Mouse (Mus musculus) CD8-positive naive resting alpha-beta T cell, adult 2 months (primary cell): Measurements from ENCODE around the gene Fau.
"Not testable (repeated sequence)": the region's sequence is repeated elsewhere in the genome, so short reads cannot be mapped to it uniquely, and the experiment has no call there.

Experiments used
- DNase-seq, 2 experiments: peaks; one replicate each; pipeline ENCODE4 v3.0.0; 2022; ENCODE audit warnings: low read depth in 2 of 2, low spot score in 2 of 2

Fau gene

DNA sequence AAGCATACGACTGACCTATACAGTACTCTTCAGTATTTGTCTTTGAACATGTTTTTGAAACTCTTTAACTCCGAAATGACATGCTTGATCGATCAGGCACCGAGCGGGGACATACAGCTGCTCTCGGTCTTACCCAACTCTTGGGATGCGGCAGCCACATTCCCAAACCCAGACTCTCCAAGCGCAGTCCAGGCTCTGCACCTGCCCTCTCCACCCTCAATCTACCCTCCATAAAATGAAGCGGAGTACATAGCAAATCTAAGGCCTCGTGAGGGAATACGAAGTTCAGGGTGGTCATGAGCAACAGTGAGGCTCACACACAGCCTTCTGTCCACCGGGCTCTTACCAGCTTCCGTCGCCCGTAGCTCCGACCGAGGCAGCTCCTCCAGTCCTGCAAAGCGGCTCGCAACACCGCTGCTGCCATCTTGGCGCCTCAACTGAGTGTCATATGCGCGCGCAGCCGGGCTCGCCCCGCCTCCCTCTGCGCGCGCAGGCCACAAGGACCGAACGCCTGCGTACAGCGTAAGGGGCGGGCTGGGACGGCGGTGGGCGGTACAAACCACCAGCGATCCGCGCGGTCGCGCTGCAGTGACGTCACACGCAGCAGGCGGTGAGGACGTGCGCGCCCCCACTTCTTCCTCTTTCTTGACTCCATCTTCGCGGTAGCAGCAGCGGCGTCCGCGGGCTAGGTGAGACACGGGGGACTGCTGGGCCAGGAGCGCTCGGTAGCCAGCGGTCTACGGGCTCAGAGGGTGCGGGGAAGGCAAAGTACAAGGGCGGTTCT is at the start of gene Fau, which contains the start of gene Mrpl49:
Gene Fau, plus strand, starts transcription at position 532 of the 784 bp plus-strand sequence.
Gene Mrpl49, minus strand, starts transcription at position 473 of the 784 bp plus-strand sequence.
- DNase-seq = peak; percentile 98 to 99

DNA sequence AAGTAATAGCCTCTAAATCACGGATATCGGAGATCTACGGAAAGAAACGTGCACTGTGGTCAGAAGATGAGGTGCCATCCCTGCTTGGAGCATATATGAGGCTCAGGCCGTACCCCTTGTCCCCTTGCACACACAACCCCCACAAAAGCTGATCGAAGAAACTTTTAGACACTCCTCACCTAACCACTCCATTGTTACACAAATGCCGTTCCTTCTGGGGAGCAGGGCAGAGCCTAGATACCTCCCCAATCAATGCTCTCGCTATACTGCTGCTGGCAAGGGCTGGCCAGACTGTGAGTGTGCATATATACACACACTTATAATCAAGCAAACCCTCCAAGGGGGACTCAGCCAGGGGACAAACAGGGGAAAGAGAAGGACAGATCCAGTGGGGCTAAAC is 48.5 kb upstream of the Fau start:
- no peak for DNase-seq

DNA sequence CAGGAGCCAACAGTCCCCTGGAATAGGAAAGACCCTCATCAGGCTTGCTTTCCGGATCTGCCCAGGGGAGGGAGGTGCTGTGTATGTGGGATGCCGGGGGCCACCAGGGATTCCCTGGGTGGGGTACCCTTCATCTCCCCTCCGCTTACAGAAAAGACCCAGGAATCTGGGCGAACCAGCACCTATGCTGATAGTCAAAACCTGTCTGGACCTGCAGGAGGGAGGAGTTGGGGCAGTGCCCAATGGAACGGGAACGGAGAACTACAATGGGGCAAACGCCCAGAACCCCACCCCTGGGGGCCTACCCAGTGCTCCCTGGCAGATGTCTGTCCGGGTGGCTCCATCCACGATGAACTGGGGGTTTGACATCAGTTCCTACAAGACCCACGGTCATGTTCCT is 44.0 kb upstream of the Fau start:
- no peak for DNase-seq

DNA sequence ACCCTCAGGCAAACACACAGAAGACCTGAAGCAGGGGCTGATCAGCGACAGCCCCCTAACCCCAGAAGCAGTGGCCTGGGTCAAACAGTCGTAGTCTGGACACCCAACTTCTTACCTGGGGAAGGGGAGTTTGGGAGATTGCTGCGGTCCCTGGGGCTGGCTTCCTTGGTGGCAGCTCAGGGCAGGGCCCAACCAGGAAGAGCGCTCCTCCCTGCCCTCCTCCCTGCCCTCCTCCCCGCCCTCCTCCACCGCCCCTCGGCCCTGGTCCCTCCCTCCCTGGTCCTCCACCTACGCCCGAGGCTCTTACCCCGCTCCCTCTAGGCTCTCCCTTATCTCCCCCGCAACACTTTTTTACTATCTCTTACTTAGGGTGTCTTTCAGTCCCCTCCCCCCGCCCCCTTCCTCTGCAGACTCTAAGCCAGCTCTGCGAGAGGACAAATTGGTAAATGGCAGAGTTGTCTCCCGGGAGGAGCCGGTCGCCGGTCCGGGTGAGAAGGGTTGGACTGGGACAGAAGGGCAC is 42.6 kb upstream of the Fau start:
- DNase-seq = peak in 1 of 2 experiments; percentile 29

DNA sequence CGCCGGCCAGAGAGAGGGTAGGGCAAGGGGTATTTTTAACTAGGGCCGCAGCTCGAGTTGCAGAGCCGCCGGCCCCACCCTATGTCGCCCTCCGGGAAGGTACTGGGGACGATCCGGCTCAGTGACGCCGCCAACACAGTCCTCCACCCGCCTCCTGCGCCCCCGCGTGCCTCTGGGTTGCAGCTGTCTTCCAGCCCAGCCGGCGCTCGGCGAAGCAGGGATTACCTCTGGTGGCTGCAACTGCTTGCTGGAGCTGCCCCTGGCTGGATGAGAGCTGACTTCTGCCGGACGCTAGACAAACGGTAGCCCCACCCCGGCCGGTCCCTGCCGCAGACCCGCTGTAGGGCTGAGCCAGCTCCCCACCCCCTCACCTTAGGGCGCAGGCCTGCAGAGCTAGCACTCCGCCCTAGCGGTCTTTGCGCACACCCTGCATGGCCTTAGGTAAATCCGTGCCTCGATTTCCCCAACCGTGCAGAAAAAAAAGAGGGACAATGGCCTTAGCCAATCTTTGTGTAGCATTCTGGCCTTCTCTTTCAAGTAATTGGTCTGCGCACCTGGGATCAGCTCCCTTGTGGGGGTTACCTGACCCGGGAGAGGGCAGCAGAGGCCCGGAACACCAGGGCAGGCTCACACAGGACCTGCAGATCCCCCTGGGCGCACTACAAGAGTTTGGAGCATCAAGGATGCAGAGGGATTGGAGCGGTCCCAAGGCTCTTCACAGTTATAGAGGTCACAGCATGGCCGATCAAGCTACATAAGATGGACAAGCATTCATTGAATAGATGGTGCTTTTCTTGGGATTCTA is 41.9 kb upstream of the Fau start, which contains the start of gene Capn1:
Gene Capn1, minus strand, starts transcription at position 387 of the 805 bp plus-strand sequence.
- peak; percentile 55 to 74 for DNase-seq

DNA sequence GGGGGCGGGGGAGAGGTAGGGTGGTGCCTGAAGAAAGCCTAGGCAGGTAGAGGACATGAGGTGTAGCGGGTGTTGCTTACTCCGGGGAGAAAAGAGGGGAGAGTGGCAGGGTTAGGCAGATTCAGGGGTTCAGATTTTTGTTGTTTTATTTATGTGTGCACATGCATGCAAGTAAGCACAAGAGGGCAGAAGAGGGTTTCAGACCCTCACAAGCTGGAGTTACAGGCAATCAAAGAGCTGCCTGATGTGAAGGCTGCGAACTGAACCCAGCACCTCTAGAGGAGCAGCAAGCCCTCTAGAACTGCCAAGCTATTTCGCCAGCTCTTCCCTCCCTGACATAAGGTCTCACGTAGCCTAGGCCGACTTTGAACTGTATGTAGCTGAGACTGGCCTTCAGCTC is 41.1 kb upstream of the Fau start:
- no peak for DNase-seq

DNA sequence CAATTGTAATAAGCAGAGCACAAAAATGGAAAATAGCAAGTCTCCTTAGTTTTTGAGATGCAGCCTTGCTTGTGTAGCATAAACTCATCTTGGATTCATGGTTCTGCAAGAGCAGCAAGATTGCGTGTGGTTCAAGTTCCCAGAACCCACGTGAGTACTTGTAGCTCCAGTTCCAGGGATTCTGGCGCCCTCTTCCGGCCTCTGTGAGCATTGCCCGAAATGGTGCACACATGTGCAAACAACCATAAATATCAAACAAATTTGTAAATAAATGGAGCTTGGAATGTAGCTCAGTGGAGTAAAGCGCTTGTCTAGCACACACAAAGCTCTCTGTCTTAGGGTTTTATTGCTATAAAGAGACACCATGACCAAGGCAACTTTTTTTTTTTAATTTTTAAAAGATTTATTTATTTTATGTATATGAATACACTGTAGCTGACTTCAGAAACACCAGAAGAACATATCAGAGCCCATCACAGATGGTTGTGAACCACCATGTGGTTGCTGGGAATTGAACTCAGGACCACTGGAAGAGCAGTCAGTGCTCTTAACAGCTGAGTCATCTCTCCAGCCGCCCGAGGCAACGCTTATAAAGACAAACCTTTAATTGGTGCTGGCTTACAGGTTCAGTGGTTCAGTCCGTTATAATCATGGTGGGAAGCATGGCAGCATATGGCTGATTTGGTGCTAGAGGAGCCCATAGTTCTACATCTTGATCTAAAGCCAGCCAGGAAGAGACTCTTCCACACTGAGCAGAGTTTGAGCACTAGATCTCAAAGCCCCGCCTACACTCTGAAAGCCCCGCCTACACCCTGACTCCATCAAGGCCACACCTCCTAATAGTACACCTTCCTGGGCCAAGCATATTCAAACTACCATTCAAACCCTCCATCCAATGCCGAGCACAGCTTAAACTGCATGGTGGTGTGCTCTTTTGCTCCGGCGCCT is 39.2 kb upstream of the Fau start:
- DNase-seq = peak; percentile 82 to 92

DNA sequence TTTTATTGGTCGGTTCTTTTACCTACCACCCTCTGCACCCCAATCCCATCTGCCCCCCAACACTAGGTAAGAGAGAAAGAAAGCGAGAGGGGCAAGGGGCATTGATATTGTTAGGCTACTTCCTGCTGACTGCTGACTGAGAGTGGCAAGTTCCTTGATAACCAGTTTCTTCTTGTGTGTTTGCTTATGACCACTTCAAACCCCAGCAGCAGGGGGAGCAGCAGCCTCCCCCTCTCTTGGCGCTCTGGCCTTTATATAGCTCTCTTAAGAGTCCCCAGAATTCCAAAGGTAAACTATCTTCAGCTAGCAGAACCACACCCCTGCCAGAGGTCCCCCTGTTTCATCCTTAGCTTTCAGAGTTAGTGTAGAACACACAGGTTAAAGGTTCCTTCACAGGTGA is 37.4 kb upstream of the Fau start:
- no peak for DNase-seq

DNA sequence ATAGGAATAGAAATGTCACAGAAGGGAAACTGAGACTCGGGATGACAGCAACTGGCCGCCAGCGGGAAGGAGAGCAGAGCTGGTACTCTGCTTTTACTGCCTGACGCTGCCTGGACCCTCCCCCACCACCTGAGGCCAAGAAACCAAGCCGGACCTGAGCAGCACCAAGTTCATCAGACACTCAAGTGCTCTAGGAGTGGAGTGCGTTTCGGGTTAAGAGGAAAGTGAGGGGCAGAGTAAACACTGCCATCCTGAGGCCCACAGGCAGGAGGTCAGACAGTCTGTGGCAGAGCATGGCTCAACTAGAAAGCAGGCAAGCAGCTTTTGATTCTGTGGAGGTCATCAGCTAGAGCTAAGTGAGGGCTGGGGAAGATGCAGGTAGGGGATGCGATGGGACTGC is 34.6 kb upstream of the Fau start:
- no peak for DNase-seq

DNA sequence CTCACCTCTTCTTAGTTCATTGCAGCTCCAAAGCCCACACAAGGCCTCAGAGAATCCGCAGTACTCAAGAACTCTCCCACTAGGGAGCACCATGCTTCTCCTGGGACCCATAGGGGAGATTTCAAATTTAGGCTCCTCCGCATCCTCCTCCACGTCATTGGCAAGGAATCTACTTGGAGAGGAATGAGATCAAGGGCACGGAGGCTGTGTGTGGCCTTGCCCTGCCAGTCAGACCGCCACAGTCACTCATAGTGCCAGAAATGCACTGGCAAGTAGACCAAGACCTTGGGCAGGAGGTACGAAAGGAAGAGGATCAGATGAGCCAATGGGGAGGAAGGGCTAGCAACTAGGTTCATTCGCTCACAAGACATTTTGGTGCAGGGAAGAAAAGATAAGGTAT is 33.7 kb upstream of the Fau start:
- no peak for DNase-seq

DNA sequence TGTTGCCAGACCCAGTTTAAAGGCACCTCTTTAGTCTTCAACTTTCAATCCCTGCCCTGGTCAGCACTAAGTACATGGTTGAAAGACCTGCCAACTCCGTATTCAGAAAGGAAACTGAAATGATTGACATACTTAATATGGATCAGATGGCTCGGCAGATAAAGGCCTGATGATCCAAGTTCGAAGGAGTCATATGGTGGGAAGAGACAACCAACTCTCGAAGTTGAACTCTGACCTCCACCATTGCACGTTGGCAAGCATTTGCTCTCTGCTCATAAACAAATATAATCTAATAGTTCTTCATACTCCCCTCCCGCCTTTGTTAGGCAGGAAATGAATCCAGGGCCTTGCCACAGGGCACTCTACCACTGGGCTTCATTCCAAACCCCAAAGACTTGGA is 28.7 kb upstream of the Fau start:
- no peak for DNase-seq

DNA sequence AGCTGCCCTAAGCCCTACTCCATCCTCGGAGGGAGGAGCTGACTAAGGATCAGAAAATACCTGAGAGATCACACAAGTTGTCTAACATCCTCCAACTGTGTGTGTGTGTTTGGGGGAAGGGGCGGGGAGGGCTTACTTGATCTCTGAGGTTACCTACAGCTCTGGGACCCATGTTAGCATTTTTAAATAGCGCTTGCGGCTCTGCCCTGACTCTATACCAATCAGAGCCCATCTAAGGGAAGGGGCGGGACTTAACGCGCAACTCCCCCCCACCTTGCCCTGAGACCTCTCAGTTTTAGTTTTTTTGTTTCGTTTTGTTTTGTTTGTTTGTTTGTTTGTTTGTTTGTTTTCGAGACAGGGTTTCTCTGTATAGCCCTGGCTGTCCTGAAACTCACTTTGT is 28.2 kb upstream of the Fau start:
- DNase-seq = no peak

DNA sequence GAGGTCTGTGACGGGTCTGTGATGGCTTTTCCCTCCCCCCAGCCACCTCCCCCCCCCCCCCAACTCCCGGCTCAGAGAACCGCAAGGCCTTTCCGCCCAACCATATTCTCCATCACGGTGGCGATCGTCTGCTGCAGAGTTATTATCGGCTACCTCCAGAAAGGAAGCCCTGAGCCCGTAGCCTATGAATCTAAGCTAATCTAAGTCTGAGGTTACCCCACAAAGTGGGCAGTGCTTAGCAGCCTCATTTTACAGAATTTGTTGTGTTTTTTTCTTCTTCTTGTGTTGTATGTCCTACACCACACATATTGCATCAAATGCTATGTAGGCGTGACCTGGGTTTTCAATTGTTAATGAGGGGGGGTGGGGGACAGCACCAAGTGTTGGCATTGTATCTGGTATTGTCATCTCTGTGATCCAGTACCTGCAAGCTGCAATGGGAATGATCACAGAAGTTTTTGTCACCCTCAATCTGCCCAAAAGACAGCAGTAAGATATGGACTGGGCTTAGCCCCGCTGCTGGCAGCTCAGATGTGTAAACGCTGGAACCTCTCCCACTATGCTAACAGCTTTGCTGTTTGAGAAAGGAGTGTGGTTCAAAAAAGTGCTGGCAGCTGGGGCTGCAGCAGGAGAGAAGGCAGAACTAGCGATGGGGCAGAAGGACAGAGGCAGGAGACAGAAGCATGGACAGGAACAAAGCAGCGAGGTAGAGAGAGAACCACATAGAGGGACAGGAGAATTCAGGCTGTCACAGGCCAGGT is 26.9 kb upstream of the Fau start:
- no peak for DNase-seq

DNA sequence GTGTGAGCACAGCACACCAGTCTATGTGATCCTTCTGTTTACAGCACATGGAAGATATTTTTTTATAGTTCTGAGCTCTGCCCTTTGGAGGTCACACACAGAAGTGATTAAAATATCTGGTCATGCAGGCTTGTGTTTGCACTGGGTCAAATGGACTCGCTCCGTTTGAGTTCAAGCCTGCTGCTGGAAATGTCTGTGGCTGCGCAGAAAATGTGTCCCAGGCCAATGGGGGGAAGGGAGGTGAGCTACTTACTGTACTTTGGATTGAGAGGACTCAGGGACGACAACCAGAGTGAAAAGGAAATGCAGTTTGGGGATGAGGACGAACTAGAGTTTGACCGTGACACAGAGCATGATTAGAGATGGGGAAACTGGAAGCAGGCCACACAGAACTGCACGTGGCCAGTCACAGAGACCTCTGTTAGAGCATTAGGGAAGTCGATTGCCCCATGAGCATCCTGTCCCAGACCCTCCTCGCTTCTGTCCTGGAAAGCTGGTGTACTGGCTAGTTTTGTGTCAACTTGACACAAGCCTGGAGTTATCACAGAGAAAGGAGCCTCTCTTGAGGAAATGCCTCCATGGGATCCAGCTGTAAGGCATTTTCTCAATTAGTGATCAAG is 21.6 kb upstream of the Fau start:
- no peak for DNase-seq

DNA sequence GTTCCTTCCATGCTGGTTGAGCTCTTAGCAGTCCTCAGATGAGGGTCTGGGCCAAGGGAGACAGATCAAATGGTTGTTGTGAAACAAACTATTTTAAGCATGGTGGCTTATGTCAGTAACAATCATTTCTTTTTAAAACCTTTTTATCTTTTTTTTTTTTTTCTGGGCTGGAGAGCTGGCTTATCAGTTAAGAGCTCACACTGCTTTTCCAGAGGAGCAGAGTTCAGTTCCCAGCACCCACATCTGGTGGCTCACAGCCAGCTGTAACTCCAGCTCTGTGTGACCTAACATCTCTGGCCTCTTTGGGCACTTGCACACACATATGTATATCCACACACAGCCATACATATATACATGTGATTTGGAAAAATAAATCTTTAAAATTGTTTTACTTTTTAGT is 19.9 kb upstream of the Fau start:
- DNase-seq = no peak

DNA sequence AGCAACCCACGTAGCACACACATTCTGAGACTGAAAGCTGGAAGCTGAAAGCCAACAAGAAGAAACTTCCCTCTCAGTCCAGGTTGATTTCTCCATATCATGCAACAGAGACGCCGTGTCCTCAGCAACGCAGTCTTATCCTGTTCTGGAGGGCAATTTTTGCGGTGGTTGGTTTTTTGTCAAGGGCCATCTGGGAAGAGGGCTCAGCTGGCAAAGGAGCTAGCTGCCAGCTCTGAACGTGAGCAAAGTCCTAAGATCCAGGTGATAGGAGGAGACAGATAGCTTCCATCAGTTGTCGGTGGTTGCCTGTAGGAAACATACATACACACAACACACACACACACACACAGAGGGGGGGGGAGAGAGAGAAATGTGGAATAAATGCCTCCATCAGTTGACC is 19.3 kb upstream of the Fau start:
- DNase-seq = no peak

DNA sequence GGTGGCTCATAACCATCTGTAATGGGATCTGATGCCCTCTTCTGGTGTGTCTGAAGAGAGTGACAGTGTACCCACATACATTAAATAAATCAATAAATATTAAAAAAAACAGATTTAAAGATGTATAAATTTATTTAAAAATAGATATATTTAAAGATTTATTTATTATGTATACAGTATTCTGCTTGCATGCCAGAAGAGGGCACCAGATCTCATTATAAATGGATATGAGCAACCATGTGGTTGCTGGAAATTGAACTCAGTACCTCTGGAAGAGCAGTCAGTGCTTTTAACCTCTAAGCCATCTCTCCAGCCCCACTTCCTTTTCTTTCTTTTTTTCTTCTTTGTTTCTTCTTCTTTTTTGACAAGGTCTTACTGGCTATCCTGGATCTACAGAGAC is 17.6 kb upstream of the Fau start:
- DNase-seq = no peak

DNA sequence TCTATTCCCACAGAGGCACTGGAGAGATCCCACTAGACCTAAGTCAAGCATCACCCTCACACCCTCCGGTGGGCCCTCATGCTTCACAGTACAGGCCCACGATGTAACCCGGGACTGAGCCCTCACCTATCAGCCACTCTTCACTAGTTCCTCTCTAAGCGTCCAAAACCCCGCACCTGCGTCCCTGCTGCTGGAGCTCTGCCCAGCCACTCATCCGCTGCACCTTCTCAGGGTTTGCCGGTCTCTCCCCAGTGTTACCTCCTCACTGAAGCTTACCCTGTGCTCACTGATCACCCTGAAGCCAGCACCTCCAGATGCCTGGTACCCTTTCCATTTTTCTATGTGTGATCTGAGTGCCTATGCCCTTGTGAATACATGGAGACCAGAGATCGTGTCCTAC is 15.4 kb upstream of the Fau start:
- DNase-seq = no peak

DNA sequence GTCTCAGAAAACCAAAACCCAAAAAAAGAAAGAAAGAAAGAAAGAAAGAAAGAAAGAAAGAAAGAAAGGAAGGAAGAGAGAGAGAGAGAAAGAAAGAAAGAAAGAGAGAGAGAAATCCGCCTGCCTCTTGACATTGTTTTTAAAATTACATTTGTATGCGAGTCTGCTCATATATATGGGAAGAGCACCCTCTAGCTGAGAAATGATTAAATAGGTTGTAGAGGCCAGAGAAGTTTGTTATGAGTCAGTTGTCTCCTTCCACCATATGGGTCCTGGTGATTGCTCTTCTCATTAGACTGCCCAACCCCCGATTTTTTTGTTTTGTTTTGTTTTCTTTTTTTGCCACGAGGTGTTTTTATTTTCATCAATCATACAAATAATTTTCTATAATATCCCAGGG is 13.5 kb upstream of the Fau start:
- not testable (repeated sequence) for DNase-seq
